Mouse (Mus musculus): Measurements from ENCODE around the gene Ncoa4. TPM values are rescaled to one million over a fixed set of nuclear protein-coding genes. Genes with fewer than 3 reads are reported as not detected.
"Not testable (repeated sequence)": the region's sequence is repeated elsewhere in the genome, so short reads cannot be mapped to it uniquely, and the experiment has no call there.

Gene Ncoa4
- polyA plus RNA-seq, 2 experiments: 45.6 to 113 TPM

DNA sequence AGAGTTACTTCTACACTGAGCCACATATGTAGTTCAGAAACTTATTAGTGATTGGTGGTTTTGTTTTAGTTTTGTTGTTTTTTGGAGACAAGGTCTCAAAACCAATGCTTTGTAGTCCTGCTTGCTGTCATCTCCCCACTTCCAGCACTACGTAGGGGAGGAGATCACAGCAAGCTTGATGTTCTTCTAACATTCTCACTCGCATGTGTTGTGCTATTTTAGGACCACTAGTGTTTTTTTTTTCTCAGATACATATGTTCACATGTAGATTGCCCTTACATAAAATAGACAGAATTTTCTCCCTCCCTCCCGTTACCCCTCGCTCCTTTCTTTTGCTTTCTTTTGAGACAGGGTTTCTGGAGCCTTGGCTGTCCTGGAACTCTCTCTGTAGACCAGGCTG is 10.5 kb downstream of the Ncoa4 start:
- ATAC-seq (ENCODE audit: low FRiP score, low read depth) (no peak), DNase-seq (ENCODE audit: low spot score) (no peak)
- Histone ChIP-seq H3K27ac (replicated peaks; ENCODE audit: low read depth, low read length) (no peak overlapping the region), H3K9ac (ENCODE audit: low read depth, low read length, severe bottlenecking) (no peak overlapping the region), H3K4me1 (ENCODE audit: control insufficient read depth, insufficient read depth, low read length) (peaks cover 12% of the 10 kb centered on the region; the same call in 1 of the 2 replicates), H3K36me3 (ENCODE audit: control insufficient read depth, insufficient read depth, low read length) (peaks cover 22% of the 10 kb centered on the region), H3K4me3 (replicated peaks; ENCODE audit: low read length) (no peak overlapping the region), H3K9me3 (ENCODE audit: control insufficient read depth, low read length) (no peaks in the 10 kb centered on the region), H3K27me3 (ENCODE audit: control insufficient read depth, insufficient read depth, low read length) (no peaks in the 10 kb centered on the region), H3K4me2 (replicated peaks; ENCODE audit: low read depth, low read length, severe bottlenecking) (no peak overlapping the region)
- no peak for TF ChIP-seq POLR2A (IDR thresholded peaks at IDR 0.05; ENCODE audit: borderline replicate concordance, extremely low read depth, insufficient read depth, insufficient read length)
- 91% methylated on average over 4 of the region's 4 CpGs for WGBS

DNA sequence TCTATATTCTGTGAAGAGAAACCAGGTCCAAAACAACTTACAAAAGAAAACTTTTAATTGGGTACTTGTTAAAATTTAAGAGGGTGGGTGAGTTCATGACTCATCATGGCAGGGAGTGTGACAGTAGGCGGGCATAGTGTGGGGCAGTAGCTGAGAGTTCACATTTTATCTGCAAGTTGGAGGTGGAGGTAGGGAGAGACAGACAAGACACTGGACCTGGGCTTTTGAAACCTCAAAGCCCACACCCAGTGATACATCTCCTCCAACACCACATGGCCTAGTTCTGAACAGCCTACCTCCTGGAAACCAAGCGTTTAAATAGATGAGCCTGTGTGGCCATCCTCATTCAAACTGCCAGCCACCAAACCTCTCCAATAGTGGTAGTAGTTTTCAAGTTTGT is 15.6 kb downstream of the Ncoa4 start:
- H3K27me3 ChIP-seq (ENCODE audit: control insufficient read depth, insufficient read depth, low read length): no peaks in the 10 kb centered on the region

GRCm38 (mm10) chr14:32176590-32176989 is 16.9 kb downstream of the Ncoa4 start:
- not testable (repeated sequence) for H3K27ac ChIP-seq (replicated peaks; ENCODE audit: low read depth, low read length); H3K4me2 ChIP-seq (replicated peaks; ENCODE audit: low read depth, low read length, severe bottlenecking); H3K4me1 ChIP-seq (ENCODE audit: control insufficient read depth, insufficient read depth, low read length); H3K4me3 ChIP-seq (replicated peaks; ENCODE audit: low read length); ATAC-seq (ENCODE audit: low FRiP score, low read depth); H3K9me3 ChIP-seq (ENCODE audit: control insufficient read depth, low read length); H3K9ac ChIP-seq (ENCODE audit: low read depth, low read length, severe bottlenecking); DNase-seq (ENCODE audit: low spot score); H3K27me3 ChIP-seq (ENCODE audit: control insufficient read depth, insufficient read depth, low read length)
- WGBS: 80% methylated on average over 4 of the region's 5 CpGs
- H3K36me3 ChIP-seq (ENCODE audit: control insufficient read depth, insufficient read depth, low read length): peaks cover 54% of the 10 kb centered on the region

More for the DNA sequence above, 15.6 kb downstream of the Ncoa4 start:
- ATAC-seq (ENCODE audit: low FRiP score, low read depth): no peak
- TF ChIP-seq POLR2A (IDR thresholded peaks at IDR 0.05; ENCODE audit: borderline replicate concordance, extremely low read depth, insufficient read depth, insufficient read length): no peak
- 92% methylated on average over 2 of the region's 2 CpGs for WGBS
- Histone ChIP-seq H3K4me1 (ENCODE audit: control insufficient read depth, insufficient read depth, low read length) (no peaks in the 10 kb centered on the region), H3K4me2 (replicated peaks; ENCODE audit: low read depth, low read length, severe bottlenecking) (no peak overlapping the region), H3K4me3 (replicated peaks; ENCODE audit: low read length) (no peak overlapping the region), H3K9ac (ENCODE audit: low read depth, low read length, severe bottlenecking) (no peak overlapping the region), H3K36me3 (ENCODE audit: control insufficient read depth, insufficient read depth, low read length) (peaks cover 45% of the 10 kb centered on the region), H3K27ac (replicated peaks; ENCODE audit: low read depth, low read length) (no peak overlapping the region), H3K9me3 (ENCODE audit: control insufficient read depth, low read length) (no peaks in the 10 kb centered on the region)
- no peak for DNase-seq (ENCODE audit: low spot score)

- H3K4me1 ChIP-seq (ENCODE audit: control insufficient read depth, insufficient read depth, low read length): no peaks in the 10 kb centered on the region
- H3K27me3 ChIP-seq (ENCODE audit: control insufficient read depth, insufficient read depth, low read length): no peaks in the 10 kb centered on the region
- H3K9ac ChIP-seq (ENCODE audit: low read depth, low read length, severe bottlenecking): no peak overlapping the region
- WGBS: 89% methylated on average over 10 of the region's 10 CpGs
- peaks cover 66% of the 10 kb centered on the region for H3K36me3 ChIP-seq (ENCODE audit: control insufficient read depth, insufficient read depth, low read length)
- H3K27ac ChIP-seq (replicated peaks; ENCODE audit: low read depth, low read length): no peak overlapping the region
- no peak overlapping the region for H3K4me3 ChIP-seq (replicated peaks; ENCODE audit: low read length)
- no peaks in the 10 kb centered on the region for H3K9me3 ChIP-seq (ENCODE audit: control insufficient read depth, low read length)
- ATAC-seq (ENCODE audit: low FRiP score, low read depth) (no peak), DNase-seq (ENCODE audit: low spot score) (no peak)
- no peak for TF ChIP-seq POLR2A (IDR thresholded peaks at IDR 0.05; ENCODE audit: borderline replicate concordance, extremely low read depth, insufficient read depth, insufficient read length)
- H3K4me2 ChIP-seq (replicated peaks; ENCODE audit: low read depth, low read length, severe bottlenecking): no peak overlapping the region
Measured at GRCm38 (mm10) chr14:32179393-32180195, 19.9 kb downstream of the Ncoa4 start.

GRCm38 (mm10) chr14:32180861-32181260 is 21.2 kb downstream of the Ncoa4 start:
- 86% methylated on average over 6 of the region's 6 CpGs for WGBS
- no peak for TF ChIP-seq POLR2A (IDR thresholded peaks at IDR 0.05; ENCODE audit: borderline replicate concordance, extremely low read depth, insufficient read depth, insufficient read length)
- H3K36me3 ChIP-seq (ENCODE audit: control insufficient read depth, insufficient read depth, low read length): peaks cover 69% of the 10 kb centered on the region

More at GRCm38 (mm10) chr14:32180861-32181260, 21.2 kb downstream of the Ncoa4 start:
- ATAC-seq (ENCODE audit: low FRiP score, low read depth) (no peak), DNase-seq (ENCODE audit: low spot score) (no peak)
- Histone ChIP-seq H3K27me3 (ENCODE audit: control insufficient read depth, insufficient read depth, low read length) (no peaks in the 10 kb centered on the region), H3K27ac (replicated peaks; ENCODE audit: low read depth, low read length) (no peak overlapping the region), H3K4me1 (ENCODE audit: control insufficient read depth, insufficient read depth, low read length) (no peaks in the 10 kb centered on the region), H3K9ac (ENCODE audit: low read depth, low read length, severe bottlenecking) (no peak overlapping the region), H3K9me3 (ENCODE audit: control insufficient read depth, low read length) (no peaks in the 10 kb centered on the region), H3K4me3 (replicated peaks; ENCODE audit: low read length) (no peak overlapping the region), H3K4me2 (replicated peaks; ENCODE audit: low read depth, low read length, severe bottlenecking) (no peak overlapping the region)
